Mouse (Mus musculus) regulatory T cell (primary cell): Measurements from ENCODE around the gene Cacna1c.

Source experiments
- in situ Hi-C: fragments of 300-600 bp; cut with MboI, MseI; formaldehyde crosslinking; loops from one replicate; pipeline ENCODE4 v1.15.1; 2025; ENCODE audit warnings: high pct_unique_total_duplicates

Gene Cacna1c

GRCm38 (mm10) chr6:119165677-119166076, 30.5 kb downstream of the Cacna1c start:
- in situ Hi-C loops, result no loop called here

GRCm38 (mm10) chr6:119145109-119145508, 51.1 kb downstream of the Cacna1c start:
- in situ Hi-C loops, result no loop called here

- in situ Hi-C loops, result no loop called here
These were observed 56.7 kb downstream of the Cacna1c start for GRCm38 (mm10) chr6:119139561-119139960.

GRCm38 (mm10) chr6:119137768-119138167, 58.5 kb downstream of the Cacna1c start:
- in situ Hi-C loops, result no loop called here

GRCm38 (mm10) chr6:119132863-119133262, 63.4 kb downstream of the Cacna1c start:
- in situ Hi-C loops, result no loop called here

- in situ Hi-C loops, result no loop called here
These were observed 64.0 kb downstream of the Cacna1c start for GRCm38 (mm10) chr6:119132111-119132735.

- in situ Hi-C loops, result no loop called here
These were observed 66.6 kb downstream of the Cacna1c start for GRCm38 (mm10) chr6:119129664-119130063.

- in situ Hi-C loops, result no loop called here
These were observed 67.7 kb downstream of the Cacna1c start for GRCm38 (mm10) chr6:119128521-119128920.

- in situ Hi-C loops, result no loop called here
These were observed 68.1 kb downstream of the Cacna1c start for GRCm38 (mm10) chr6:119128076-119128475.

GRCm38 (mm10) chr6:119126991-119127390, 69.2 kb downstream of the Cacna1c start:
- in situ Hi-C loops, result no loop called here

GRCm38 (mm10) chr6:119118371-119118770, 77.8 kb downstream of the Cacna1c start:
- in situ Hi-C loops, result no loop called here

GRCm38 (mm10) chr6:119116290-119116689, 79.9 kb downstream of the Cacna1c start:
- in situ Hi-C loops, result no loop called here

GRCm38 (mm10) chr6:119113362-119113761, 82.9 kb downstream of the Cacna1c start:
- in situ Hi-C loops, result no loop called here

- in situ Hi-C loops, result no loop called here
These were observed 85.8 kb downstream of the Cacna1c start for GRCm38 (mm10) chr6:119110369-119110768.

GRCm38 (mm10) chr6:119108466-119109394, 87.5 kb downstream of the Cacna1c start:
- in situ Hi-C loops, result no loop called here

GRCm38 (mm10) chr6:119107856-119108465, 88.3 kb downstream of the Cacna1c start:
- in situ Hi-C loops, result no loop called here

- in situ Hi-C loops, result no loop called here
These were observed 88.9 kb downstream of the Cacna1c start for GRCm38 (mm10) chr6:119107140-119107855.

- in situ Hi-C loops, result no loop called here
These were observed 89.5 kb downstream of the Cacna1c start for GRCm38 (mm10) chr6:119106726-119107125.

- in situ Hi-C loops, result no loop called here
These were observed 90.3 kb downstream of the Cacna1c start for GRCm38 (mm10) chr6:119105651-119106595.

- in situ Hi-C loops, result loop anchor here (5.0 kb wide), 1 partner anchor 182 kb away; no protein-coding TSS in a partner anchor
These were observed 92.0 kb downstream of the Cacna1c start for GRCm38 (mm10) chr6:119104246-119104645.
